Mouse (Mus musculus): ENCODE measurements at regions not wholly inside any gene's neighbourhood (a gene's known extent, or its start where the extent isn't known, plus 50 kb on each side); places are given as distances from the start of the nearest gene placed in this dataset.

GRCm38 (mm10) chr10:109180527-109180926 is 169.7 kb upstream of the Syt1 start:
- no peak for DNase-seq (ENCODE audit: low read depth, low spot score)

GRCm38 (mm10) chr10:109160730-109161129 is 149.9 kb upstream of the Syt1 start:
- no peak for DNase-seq (ENCODE audit: low read depth, low spot score)

- DNase-seq (ENCODE audit: low read depth, low spot score) = no peak
Observed at GRCm38 (mm10) chr10:109155768-109156167, 145.0 kb upstream of the Syt1 start.

GRCm38 (mm10) chr10:109140421-109140938 is 129.7 kb upstream of the Syt1 start:
- no peak for DNase-seq (ENCODE audit: low read depth, low spot score)

- no peak for DNase-seq (ENCODE audit: low read depth, low spot score)
Observed at GRCm38 (mm10) chr10:109136763-109137732, 126.3 kb upstream of the Syt1 start.

- no peak for DNase-seq (ENCODE audit: low read depth, low spot score)
Observed at GRCm38 (mm10) chr10:109134521-109134920, 123.7 kb upstream of the Syt1 start.

GRCm38 (mm10) chr10:109132091-109132573 is 121.3 kb upstream of the Syt1 start:
- no peak for DNase-seq (ENCODE audit: low read depth, low spot score)

GRCm38 (mm10) chr10:109129552-109130110 is 118.8 kb upstream of the Syt1 start:
- DNase-seq (ENCODE audit: low read depth, low spot score) = no peak

- DNase-seq (ENCODE audit: low read depth, low spot score) = no peak
Observed at GRCm38 (mm10) chr10:109129068-109129467, 118.3 kb upstream of the Syt1 start.

- no peak for DNase-seq (ENCODE audit: low read depth, low spot score)
Observed at GRCm38 (mm10) chr10:109126699-109127098, 115.9 kb upstream of the Syt1 start.

- DNase-seq (ENCODE audit: low read depth, low spot score) = no peak
Observed at GRCm38 (mm10) chr10:109117143-109117542, 106.4 kb upstream of the Syt1 start.

GRCm38 (mm10) chr10:109115013-109115627 is 104.3 kb upstream of the Syt1 start:
- no peak for DNase-seq (ENCODE audit: low read depth, low spot score)

- no peak for DNase-seq (ENCODE audit: low read depth, low spot score)
Observed at GRCm38 (mm10) chr10:109105781-109106180, 95.0 kb upstream of the Syt1 start.

- no peak for DNase-seq (ENCODE audit: low read depth, low spot score)
Observed at GRCm38 (mm10) chr10:109092219-109092618, 81.4 kb upstream of the Syt1 start.

- no peak for DNase-seq (ENCODE audit: low read depth, low spot score)
Observed at GRCm38 (mm10) chr10:109079773-109080172, 69.0 kb upstream of the Syt1 start.

- no peak for DNase-seq (ENCODE audit: low read depth, low spot score)
Observed at GRCm38 (mm10) chr10:109074218-109074617, 63.4 kb upstream of the Syt1 start.

All from R1 (cell line).